Mouse (Mus musculus): ENCODE data around the gene Prdx1. TPM values are rescaled to one million over a fixed set of nuclear protein-coding genes. Genes with fewer than 3 reads are reported as not detected.

Gene Prdx1
- polyA plus RNA-seq, 1 experiment: 2,187 TPM

GRCm38 (mm10) chr4:116731077-116731476 lies 45.7 kb downstream of the Prdx1 start:
- peak overlapping the region; percentile 9 for H3K4me3 ChIP-seq (ENCODE audit: low read depth, low read length)
- peak overlapping the region; percentile 27; the same call in 1 of the 2 replicates for H3K27ac ChIP-seq (ENCODE audit: insufficient read depth, low read length)
- no peaks in the 10 kb centered on the region for H3K27me3 ChIP-seq (ENCODE audit: control insufficient read depth, insufficient read depth, low read length, poor library complexity, severe bottlenecking)
- H3K9me3 ChIP-seq (replicated peaks; ENCODE audit: control insufficient read depth, insufficient read depth, low read length, poor library complexity, severe bottlenecking): no peaks in the 10 kb centered on the region
- H3K36me3 ChIP-seq (ENCODE audit: control insufficient read depth, insufficient read depth, low read length, poor library complexity, severe bottlenecking): no peaks in the 10 kb centered on the region
- TF ChIP-seq EP300 (IDR thresholded peaks at IDR 0.05; ENCODE audit: insufficient read depth, low read depth, low read length): no peak
- no peak for TF ChIP-seq POLR2A (IDR thresholded peaks at IDR 0.05; ENCODE audit: insufficient read depth, low read length)
- TF ChIP-seq CTCF (IDR thresholded peaks at IDR 0.05; ENCODE audit: low read depth, low read length): no peak
- peaks cover 1% of the 10 kb centered on the region for H3K4me1 ChIP-seq (ENCODE audit: control insufficient read depth, insufficient read depth, low read length)
- no peak overlapping the region for H3K9ac ChIP-seq (ENCODE audit: low read depth, poor library complexity, severe bottlenecking)

- TF ChIP-seq EP300 (IDR thresholded peaks at IDR 0.05; ENCODE audit: insufficient read depth, low read depth, low read length): no peak
- no peak for TF ChIP-seq CTCF (IDR thresholded peaks at IDR 0.05; ENCODE audit: low read depth, low read length)
- no peak for TF ChIP-seq POLR2A (IDR thresholded peaks at IDR 0.05; ENCODE audit: insufficient read depth, low read length)
- Histone ChIP-seq H3K27ac (ENCODE audit: insufficient read depth, low read length) (no peak overlapping the region), H3K4me1 (ENCODE audit: control insufficient read depth, insufficient read depth, low read length) (no peaks in the 10 kb centered on the region), H3K9ac (ENCODE audit: low read depth, poor library complexity, severe bottlenecking) (no peak overlapping the region), H3K27me3 (ENCODE audit: control insufficient read depth, insufficient read depth, low read length, poor library complexity, severe bottlenecking) (no peaks in the 10 kb centered on the region), H3K9me3 (replicated peaks; ENCODE audit: control insufficient read depth, insufficient read depth, low read length, poor library complexity, severe bottlenecking) (no peaks in the 10 kb centered on the region), H3K36me3 (ENCODE audit: control insufficient read depth, insufficient read depth, low read length, poor library complexity, severe bottlenecking) (no peaks in the 10 kb centered on the region), H3K4me3 (ENCODE audit: low read depth, low read length) (no peak overlapping the region)
These were observed 47.0 kb downstream of the Prdx1 start for GRCm38 (mm10) chr4:116732355-116732754.

- H3K4me1 ChIP-seq (ENCODE audit: control insufficient read depth, insufficient read depth, low read length): no peaks in the 10 kb centered on the region
- TF ChIP-seq EP300 (IDR thresholded peaks at IDR 0.05; ENCODE audit: insufficient read depth, low read depth, low read length): no peak
- TF ChIP-seq CTCF (IDR thresholded peaks at IDR 0.05; ENCODE audit: low read depth, low read length): no peak
- no peak for TF ChIP-seq POLR2A (IDR thresholded peaks at IDR 0.05; ENCODE audit: insufficient read depth, low read length)
- H3K9ac ChIP-seq (ENCODE audit: low read depth, poor library complexity, severe bottlenecking): no peak overlapping the region
- no peak overlapping the region for H3K27ac ChIP-seq (ENCODE audit: insufficient read depth, low read length)
- H3K9me3 ChIP-seq (replicated peaks; ENCODE audit: control insufficient read depth, insufficient read depth, low read length, poor library complexity, severe bottlenecking): no peaks in the 10 kb centered on the region
- H3K4me3 ChIP-seq (ENCODE audit: low read depth, low read length): no peak overlapping the region
- no peaks in the 10 kb centered on the region for H3K27me3 ChIP-seq (ENCODE audit: control insufficient read depth, insufficient read depth, low read length, poor library complexity, severe bottlenecking)
- no peaks in the 10 kb centered on the region for H3K36me3 ChIP-seq (ENCODE audit: control insufficient read depth, insufficient read depth, low read length, poor library complexity, severe bottlenecking)
These were observed 49.7 kb downstream of the Prdx1 start for GRCm38 (mm10) chr4:116734996-116735395.

GRCm38 (mm10) chr4:116738972-116739751 lies 53.8 kb downstream of the Prdx1 start:
- Histone ChIP-seq H3K4me3 (ENCODE audit: low read depth, low read length) (no peak overlapping the region), H3K9ac (ENCODE audit: low read depth, poor library complexity, severe bottlenecking) (no peak overlapping the region), H3K27me3 (ENCODE audit: control insufficient read depth, insufficient read depth, low read length, poor library complexity, severe bottlenecking) (no peaks in the 10 kb centered on the region), H3K27ac (ENCODE audit: insufficient read depth, low read length) (peak overlapping the region; percentile 19; the same call in 1 of the 2 replicates), H3K4me1 (ENCODE audit: control insufficient read depth, insufficient read depth, low read length) (no peaks in the 10 kb centered on the region), H3K9me3 (replicated peaks; ENCODE audit: control insufficient read depth, insufficient read depth, low read length, poor library complexity, severe bottlenecking) (no peaks in the 10 kb centered on the region), H3K36me3 (ENCODE audit: control insufficient read depth, insufficient read depth, low read length, poor library complexity, severe bottlenecking) (no peaks in the 10 kb centered on the region; the same call in none of the 2 replicates)
- TF ChIP-seq EP300 (IDR thresholded peaks at IDR 0.05; ENCODE audit: insufficient read depth, low read depth, low read length): no peak
- no peak for TF ChIP-seq POLR2A (IDR thresholded peaks at IDR 0.05; ENCODE audit: insufficient read depth, low read length)
- no peak for TF ChIP-seq CTCF (IDR thresholded peaks at IDR 0.05; ENCODE audit: low read depth, low read length)

GRCm38 (mm10) chr4:116749750-116750149 lies 64.4 kb downstream of the Prdx1 start:
- Histone ChIP-seq H3K27ac (ENCODE audit: insufficient read depth, low read length) (no peak overlapping the region), H3K9ac (ENCODE audit: low read depth, poor library complexity, severe bottlenecking) (no peak overlapping the region), H3K4me1 (ENCODE audit: control insufficient read depth, insufficient read depth, low read length) (no peaks in the 10 kb centered on the region), H3K4me3 (ENCODE audit: low read depth, low read length) (no peak overlapping the region), H3K36me3 (ENCODE audit: control insufficient read depth, insufficient read depth, low read length, poor library complexity, severe bottlenecking) (peaks cover 5% of the 10 kb centered on the region), H3K27me3 (ENCODE audit: control insufficient read depth, insufficient read depth, low read length, poor library complexity, severe bottlenecking) (no peaks in the 10 kb centered on the region), H3K9me3 (replicated peaks; ENCODE audit: control insufficient read depth, insufficient read depth, low read length, poor library complexity, severe bottlenecking) (no peaks in the 10 kb centered on the region)
- TF ChIP-seq CTCF (IDR thresholded peaks at IDR 0.05; ENCODE audit: low read depth, low read length) (no peak), POLR2A (IDR thresholded peaks at IDR 0.05; ENCODE audit: insufficient read depth, low read length) (no peak), EP300 (IDR thresholded peaks at IDR 0.05; ENCODE audit: insufficient read depth, low read depth, low read length) (no peak)

Other genes with a start within 250 kb of the Prdx1 start
- gene Mast2, start 221.4 kb upstream of the Prdx1 start, polyA plus RNA-seq (2011; ENCODE audit: insufficient read depth, insufficient read length, low read depth, missing spikeins): 58.1 and 60.2 TPM in 2 replicates
- gene Ipp, start 178.0 kb upstream of the Prdx1 start, polyA plus RNA-seq (2011; ENCODE audit: insufficient read depth, insufficient read length, low read depth, missing spikeins): 11.1 and 13.2 TPM in 2 replicates
- 25.0 and 25.3 TPM in 2 replicates for gene Tmem69, start 129.6 kb upstream of the Prdx1 start, polyA plus RNA-seq (2011; ENCODE audit: insufficient read depth, insufficient read length, low read depth, missing spikeins)
- 107 TPM in 2 replicates for gene Gpbp1l1, start 127.9 kb upstream of the Prdx1 start, polyA plus RNA-seq (2011; ENCODE audit: insufficient read depth, insufficient read length, low read depth, missing spikeins)
- gene Ccdc17, start 88.9 kb upstream of the Prdx1 start, polyA plus RNA-seq (2011; ENCODE audit: insufficient read depth, insufficient read length, low read depth, missing spikeins): 2.7 and 2.8 TPM in 2 replicates
- 514 and 595 TPM in 2 replicates for gene Nasp, start 57.6 kb upstream of the Prdx1 start, polyA plus RNA-seq (2011; ENCODE audit: insufficient read depth, insufficient read length, low read depth, missing spikeins)
- gene Akr1a1, start 33.9 kb upstream of the Prdx1 start, polyA plus RNA-seq (2011; ENCODE audit: insufficient read depth, insufficient read length, low read depth, missing spikeins): 280 and 291 TPM in 2 replicates
- 35.9 and 36.1 TPM in 2 replicates for gene Mmachc, start 22.9 kb downstream of the Prdx1 start, polyA plus RNA-seq (2011; ENCODE audit: insufficient read depth, insufficient read length, low read depth, missing spikeins)
- 45.2 and 49.0 TPM in 2 replicates for gene Ccdc163, start 23.0 kb downstream of the Prdx1 start, polyA plus RNA-seq (2011; ENCODE audit: insufficient read depth, insufficient read length, low read depth, missing spikeins)
- 20.6 and 21.9 TPM in 2 replicates for gene Tesk2, start 35.4 kb downstream of the Prdx1 start, polyA plus RNA-seq (2011; ENCODE audit: insufficient read depth, insufficient read length, low read depth, missing spikeins)
- 14.9 and 19.2 TPM in 2 replicates for gene Toe1, start 122.1 kb downstream of the Prdx1 start, polyA plus RNA-seq (2011; ENCODE audit: insufficient read depth, insufficient read length, low read depth, missing spikeins)
- 23.6 and 30.0 TPM in 2 replicates for gene Mutyh, start 122.2 kb downstream of the Prdx1 start, polyA plus RNA-seq (2011; ENCODE audit: insufficient read depth, insufficient read length, low read depth, missing spikeins)
- 3.9 and 4.2 TPM in 2 replicates for gene Hpdl, start 136.2 kb downstream of the Prdx1 start, polyA plus RNA-seq (2011; ENCODE audit: insufficient read depth, insufficient read length, low read depth, missing spikeins)
- 2.1 and 2.5 TPM in 2 replicates for gene Zswim5, start 191.8 kb downstream of the Prdx1 start, polyA plus RNA-seq (2011; ENCODE audit: insufficient read depth, insufficient read length, low read depth, missing spikeins)

Data from ES-Bruce4 (cell line).